Mouse (Mus musculus): ENCODE measurements around the gene Gm10272.
A peak's percentile ranks its signal among the peaks of the same experiment; 100 is the strongest.
"Not testable (repeated sequence)": the region's sequence is repeated elsewhere in the genome, so short reads cannot be mapped to it uniquely, and the experiment has no call there.

Gene Gm10272

GRCm38 (mm10) chr10:77728280-77728679 is 21.9 kb downstream of the Gm10272 start:
- DNase-seq (ENCODE audit: low read depth) = no peak

DNA sequence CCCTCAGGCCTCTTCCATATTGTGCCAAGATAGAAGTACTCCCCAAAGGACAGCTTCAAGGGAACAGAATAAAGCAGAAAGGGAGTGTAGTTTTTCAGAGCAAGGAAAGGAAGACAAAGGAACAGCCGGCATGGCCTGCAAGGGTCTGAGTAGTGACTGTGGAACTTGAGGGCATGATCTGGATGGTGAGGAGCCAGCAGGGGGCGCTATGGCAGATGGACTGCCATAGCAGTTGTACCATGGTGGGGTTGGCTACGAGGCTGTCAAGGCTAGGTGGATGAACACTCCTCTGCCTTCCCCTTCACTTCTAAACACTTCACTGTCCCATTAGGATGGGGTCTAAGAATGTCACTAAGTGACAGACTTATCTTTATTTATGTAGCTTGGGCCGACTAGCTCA is 22.8 kb downstream of the Gm10272 start:
- DNase-seq (ENCODE audit: low read depth) = peak; percentile 9

- DNase-seq (ENCODE audit: low read depth) = no peak
Measured at GRCm38 (mm10) chr10:77735928-77736327, 29.5 kb downstream of the Gm10272 start.

DNA sequence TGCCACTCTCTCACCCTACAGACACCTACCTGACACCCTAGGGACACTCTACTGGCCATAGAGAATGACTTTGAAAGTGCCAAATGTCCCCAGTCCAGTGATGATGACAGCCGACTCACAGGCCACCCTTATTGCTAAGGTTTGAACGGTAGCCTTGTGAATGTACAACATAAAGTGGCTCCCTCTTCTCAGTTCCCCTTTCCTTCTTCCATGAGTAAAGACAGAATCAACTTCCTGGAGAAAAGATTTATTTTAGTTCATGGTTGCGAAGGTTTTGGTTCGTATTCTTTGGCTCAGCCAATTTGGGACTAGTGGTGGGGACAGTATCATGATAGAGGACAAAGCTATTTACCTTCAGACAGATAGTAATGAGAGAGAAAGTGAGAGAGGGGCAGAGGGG is 32.5 kb downstream of the Gm10272 start:
- DNase-seq (ENCODE audit: low read depth) = no peak

DNA sequence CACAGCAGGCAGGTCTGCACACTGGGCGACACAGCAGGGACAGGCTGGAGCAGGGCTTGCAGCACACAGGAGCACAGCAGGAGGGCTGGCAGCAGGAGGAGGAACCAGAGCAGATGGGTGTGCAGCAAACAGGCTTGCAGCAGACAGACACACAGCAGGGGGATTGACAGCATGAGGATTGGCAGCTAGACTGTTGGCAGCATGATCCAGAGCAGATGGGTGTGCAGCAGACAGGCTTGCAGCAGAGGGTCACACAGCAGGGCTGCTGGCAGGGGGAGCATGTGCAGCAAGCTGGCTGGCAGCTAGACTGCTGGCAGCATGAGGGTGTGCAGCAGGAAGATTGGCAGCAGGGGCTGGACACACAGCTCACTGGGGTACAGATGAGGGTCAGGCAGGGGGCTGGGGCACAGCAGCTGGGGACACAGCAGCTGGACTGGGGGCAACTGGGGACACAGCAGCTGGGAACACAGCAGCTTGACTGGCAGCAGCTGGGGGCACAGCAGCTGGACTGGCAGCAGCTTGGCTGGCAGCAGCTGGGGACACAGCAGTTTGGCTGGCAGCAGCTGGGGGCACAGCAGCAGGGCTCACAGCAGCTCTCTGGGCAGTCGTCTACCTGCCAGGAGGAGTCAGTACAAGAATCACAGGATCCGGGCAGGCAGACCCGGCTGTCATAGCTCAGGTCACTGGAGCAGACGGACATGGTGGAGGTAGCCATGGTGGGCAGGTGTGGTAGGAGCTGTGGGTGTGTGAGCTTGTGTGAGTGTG is 35.7 kb downstream of the Gm10272 start, which contains the start of gene Gm18596:
Gene Gm18596, minus strand, starts transcription at position 715 of the 765 bp plus-strand sequence.
- not testable (repeated sequence) for DNase-seq (ENCODE audit: low read depth)

GRCm38 (mm10) chr10:77750686-77751085 is 44.3 kb downstream of the Gm10272 start:
- DNase-seq (ENCODE audit: low read depth) = not testable (repeated sequence)

GRCm38 (mm10) chr10:77751254-77751653 is 44.8 kb downstream of the Gm10272 start, which contains the start of gene Gm9736:
Gene Gm9736, minus strand, starts transcription at chr10:77751354.
- DNase-seq (ENCODE audit: low read depth) = not testable (repeated sequence)

- DNase-seq (ENCODE audit: low read depth) = not testable (repeated sequence)
Measured at GRCm38 (mm10) chr10:77752312-77752711, 45.9 kb downstream of the Gm10272 start.

DNA sequence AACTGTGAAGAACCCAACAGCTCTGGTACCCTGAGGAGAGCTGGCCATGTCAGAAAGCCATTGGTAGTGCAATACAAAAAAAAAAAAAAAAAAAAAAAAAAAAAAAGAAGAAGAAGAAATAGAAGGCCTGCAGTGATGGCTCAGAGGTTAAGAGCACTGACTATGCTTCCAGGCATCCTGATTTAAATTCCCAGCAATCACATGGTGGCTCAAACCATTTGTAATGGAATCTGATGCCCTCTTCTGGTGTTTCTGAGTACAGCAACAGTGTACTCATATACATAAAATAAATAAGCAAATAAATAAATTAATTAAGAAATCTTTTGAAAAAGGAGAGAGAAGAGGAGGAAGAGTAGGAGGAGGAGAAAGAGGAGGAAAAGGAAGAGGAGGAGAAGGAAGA is 47.0 kb downstream of the Gm10272 start:
- DNase-seq (ENCODE audit: low read depth) = no peak
